Mouse (Mus musculus): ENCODE measurements around the gene Kmt5a. TPM values are rescaled to one million over a fixed set of nuclear protein-coding genes. Genes with fewer than 3 reads are reported as not detected.

Gene Kmt5a
- polyA plus RNA-seq, 1 experiment from 2014 or later = 80.5 TPM

DNA sequence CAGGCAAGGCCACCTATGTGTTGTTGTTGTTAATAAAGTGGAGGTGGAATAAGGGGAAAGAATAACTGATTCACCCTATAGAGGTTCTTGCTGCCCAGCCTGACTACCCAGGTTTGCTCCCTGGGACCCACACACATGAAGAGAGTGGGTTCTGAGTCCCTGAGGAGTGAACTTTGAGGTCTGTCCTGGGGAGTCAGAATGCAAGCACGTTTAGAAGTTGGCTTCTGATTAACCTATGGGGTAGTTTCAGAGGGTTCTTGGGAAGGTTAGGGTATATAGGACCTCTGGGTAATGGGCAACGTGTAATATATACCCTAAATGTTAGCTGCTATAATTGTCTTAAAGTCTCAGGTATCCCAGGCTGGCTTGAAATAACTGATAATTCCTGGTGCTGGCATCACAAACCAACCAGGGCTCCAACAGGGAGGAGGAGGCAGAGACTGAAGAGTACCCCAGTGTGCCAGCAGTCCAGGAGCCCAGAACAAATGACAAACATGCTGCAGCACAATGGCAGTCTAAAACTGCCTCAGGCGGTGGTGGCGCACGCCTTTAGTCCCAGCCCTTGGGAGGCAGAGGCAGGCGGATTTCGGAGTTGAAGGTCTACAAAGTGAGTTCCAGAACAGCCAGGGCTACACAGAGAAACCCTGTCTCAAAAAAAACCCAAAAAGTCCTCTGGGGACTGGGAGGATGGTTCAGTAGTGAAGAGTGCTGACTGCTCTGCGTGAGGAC, 22.7 kb downstream of the Kmt5a start:
- no peak for ATAC-seq
- H3K36me3 ChIP-seq (ENCODE audit: control insufficient read depth, insufficient read depth) = peaks cover 62% of the 10 kb centered on the region
- no peaks in the 10 kb centered on the region for H3K27me3 ChIP-seq (replicated peaks; ENCODE audit: control insufficient read depth, insufficient read depth, low read length)
- no peaks in the 10 kb centered on the region for H3K4me1 ChIP-seq (replicated peaks; ENCODE audit: control insufficient read depth, insufficient read depth, low read length)
- no peak overlapping the region for H3K4me2 ChIP-seq (replicated peaks; ENCODE audit: low read depth)
- H3K9me3 ChIP-seq (ENCODE audit: control insufficient read depth) = no peaks in the 10 kb centered on the region
- no peak overlapping the region for H3K9ac ChIP-seq (ENCODE audit: low read depth, low read length)
- 87% methylated on average over 8 of the region's 8 CpGs for WGBS
- no peak overlapping the region for H3K27ac ChIP-seq (ENCODE audit: low read depth, low read length)
- H3K4me3 ChIP-seq (ENCODE audit: low read depth, low read length) = no peak overlapping the region
- TF ChIP-seq CTCF (IDR thresholded peaks at IDR 0.05; ENCODE audit: low read depth) = no peak

DNA sequence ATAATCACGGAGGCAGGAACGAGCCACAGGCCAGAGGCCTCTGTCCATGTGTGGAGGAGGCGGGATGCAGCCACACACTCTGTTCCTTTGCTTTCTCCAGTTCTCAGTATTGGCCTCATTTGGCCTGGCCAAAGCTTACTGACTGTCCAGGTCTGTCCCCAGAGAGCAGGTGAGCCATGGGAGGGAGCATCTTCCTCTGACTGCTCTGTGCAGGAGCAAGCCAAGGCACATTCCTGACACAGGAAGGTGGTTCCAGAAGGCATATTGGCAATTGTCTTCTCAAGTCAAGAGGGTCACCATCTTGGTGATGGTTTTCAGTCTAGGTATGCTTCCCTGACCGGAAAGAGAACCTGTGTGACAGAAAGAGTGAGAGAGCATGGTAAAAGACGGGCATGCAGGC, 23.7 kb downstream of the Kmt5a start:
- Histone ChIP-seq H3K9ac (ENCODE audit: low read depth, low read length) (no peak overlapping the region), H3K9me3 (ENCODE audit: control insufficient read depth) (no peaks in the 10 kb centered on the region), H3K4me3 (ENCODE audit: low read depth, low read length) (no peak overlapping the region), H3K4me1 (replicated peaks; ENCODE audit: control insufficient read depth, insufficient read depth, low read length) (no peaks in the 10 kb centered on the region), H3K4me2 (replicated peaks; ENCODE audit: low read depth) (no peak overlapping the region), H3K36me3 (ENCODE audit: control insufficient read depth, insufficient read depth) (peaks cover 61% of the 10 kb centered on the region), H3K27ac (ENCODE audit: low read depth, low read length) (no peak overlapping the region), H3K27me3 (replicated peaks; ENCODE audit: control insufficient read depth, insufficient read depth, low read length) (no peaks in the 10 kb centered on the region)
- no peak for ATAC-seq
- WGBS = 88% methylated on average over 5 of the region's 5 CpGs
- TF ChIP-seq CTCF (IDR thresholded peaks at IDR 0.05; ENCODE audit: low read depth) = no peak

DNA sequence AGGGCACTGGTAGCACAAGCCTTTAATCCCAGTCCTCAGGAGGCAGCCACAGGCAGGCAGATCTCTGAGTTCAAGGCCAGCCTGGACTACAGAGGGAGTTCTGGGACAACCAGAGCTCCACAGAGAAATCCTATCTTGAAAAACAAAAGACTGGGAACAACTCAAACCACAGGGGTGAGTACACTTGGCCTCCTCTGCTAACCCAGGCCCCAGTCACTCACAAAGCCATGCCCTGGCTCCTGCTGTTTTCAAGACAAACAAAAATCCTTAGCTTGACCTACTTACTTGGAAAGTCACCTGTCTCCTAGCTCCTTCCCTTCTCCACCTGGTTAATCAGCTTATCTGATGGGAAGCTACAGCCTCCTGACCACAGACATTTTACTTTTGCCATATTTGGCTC, 25.2 kb downstream of the Kmt5a start:
- Histone ChIP-seq H3K27ac (ENCODE audit: low read depth, low read length) (no peak overlapping the region), H3K4me3 (ENCODE audit: low read depth, low read length) (no peak overlapping the region), H3K4me1 (replicated peaks; ENCODE audit: control insufficient read depth, insufficient read depth, low read length) (no peaks in the 10 kb centered on the region), H3K4me2 (replicated peaks; ENCODE audit: low read depth) (no peak overlapping the region), H3K9ac (ENCODE audit: low read depth, low read length) (no peak overlapping the region), H3K36me3 (ENCODE audit: control insufficient read depth, insufficient read depth) (peaks cover 62% of the 10 kb centered on the region), H3K9me3 (ENCODE audit: control insufficient read depth) (no peaks in the 10 kb centered on the region), H3K27me3 (replicated peaks; ENCODE audit: control insufficient read depth, insufficient read depth, low read length) (no peaks in the 10 kb centered on the region)
- no peak for ATAC-seq
- no peak for TF ChIP-seq CTCF (IDR thresholded peaks at IDR 0.05; ENCODE audit: low read depth)

DNA sequence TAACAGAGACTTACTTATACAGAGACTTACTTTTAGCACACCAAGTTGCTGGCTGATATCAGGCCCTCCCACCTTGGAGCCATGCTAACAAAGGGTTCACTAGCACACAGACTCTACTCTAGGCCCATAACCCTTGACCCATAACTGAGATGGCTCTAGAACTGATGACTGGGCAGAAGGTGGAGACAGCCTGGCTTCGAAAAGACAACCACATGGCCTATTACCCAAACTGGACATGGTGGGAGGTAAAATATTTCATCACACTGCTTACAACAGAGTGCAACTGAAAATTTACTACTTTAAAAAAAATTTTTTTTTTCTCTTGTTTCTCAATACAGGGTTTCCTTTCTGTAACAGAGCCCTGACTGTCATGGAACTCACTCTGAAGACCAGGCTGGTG, 28.0 kb downstream of the Kmt5a start:
- no peak for TF ChIP-seq CTCF (IDR thresholded peaks at IDR 0.05; ENCODE audit: low read depth)
- H3K27ac ChIP-seq (ENCODE audit: low read depth, low read length) = no peak overlapping the region
- WGBS = 72% methylated on average over 1 of the region's 1 CpGs

DNA sequence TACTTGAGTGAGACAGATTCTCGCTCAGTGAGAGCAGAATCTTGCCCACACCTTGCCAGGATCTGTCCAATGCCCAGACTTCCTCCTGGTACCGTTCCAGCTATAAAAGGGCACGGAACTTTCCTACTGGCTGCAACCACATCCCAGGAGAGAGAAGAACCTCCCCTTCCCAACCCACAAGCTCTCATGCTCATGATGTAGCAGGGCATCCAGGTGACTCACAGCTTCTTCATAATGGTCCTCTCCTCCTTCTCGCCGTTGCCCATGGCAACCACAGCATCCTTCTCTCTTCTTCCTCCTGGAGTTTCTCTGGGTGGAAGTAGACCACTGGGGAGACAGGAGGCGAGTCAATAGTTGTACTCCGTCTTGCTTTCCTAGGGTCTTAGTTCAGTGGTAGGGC, 28.6 kb downstream of the Kmt5a start:
- Histone ChIP-seq H3K4me3 (ENCODE audit: low read depth, low read length) (no peak overlapping the region), H3K9ac (ENCODE audit: low read depth, low read length) (no peak overlapping the region), H3K27ac (ENCODE audit: low read depth, low read length) (no peak overlapping the region), H3K4me2 (replicated peaks; ENCODE audit: low read depth) (no peak overlapping the region), H3K4me1 (replicated peaks; ENCODE audit: control insufficient read depth, insufficient read depth, low read length) (no peaks in the 10 kb centered on the region), H3K9me3 (ENCODE audit: control insufficient read depth) (no peaks in the 10 kb centered on the region), H3K36me3 (ENCODE audit: control insufficient read depth, insufficient read depth) (peaks cover 48% of the 10 kb centered on the region), H3K27me3 (replicated peaks; ENCODE audit: control insufficient read depth, insufficient read depth, low read length) (no peaks in the 10 kb centered on the region)
- 90% methylated on average over 7 of the region's 7 CpGs for WGBS
- ATAC-seq = no peak
- TF ChIP-seq CTCF (IDR thresholded peaks at IDR 0.05; ENCODE audit: low read depth) = no peak

More for the DNA sequence above, 28.0 kb downstream of the Kmt5a start:
- Histone ChIP-seq H3K36me3 (ENCODE audit: control insufficient read depth, insufficient read depth) (peaks cover 51% of the 10 kb centered on the region), H3K4me3 (ENCODE audit: low read depth, low read length) (no peak overlapping the region), H3K9me3 (ENCODE audit: control insufficient read depth) (no peaks in the 10 kb centered on the region), H3K4me2 (replicated peaks; ENCODE audit: low read depth) (no peak overlapping the region), H3K4me1 (replicated peaks; ENCODE audit: control insufficient read depth, insufficient read depth, low read length) (no peaks in the 10 kb centered on the region), H3K27me3 (replicated peaks; ENCODE audit: control insufficient read depth, insufficient read depth, low read length) (no peaks in the 10 kb centered on the region), H3K9ac (ENCODE audit: low read depth, low read length) (no peak overlapping the region)
- ATAC-seq = no peak

DNA sequence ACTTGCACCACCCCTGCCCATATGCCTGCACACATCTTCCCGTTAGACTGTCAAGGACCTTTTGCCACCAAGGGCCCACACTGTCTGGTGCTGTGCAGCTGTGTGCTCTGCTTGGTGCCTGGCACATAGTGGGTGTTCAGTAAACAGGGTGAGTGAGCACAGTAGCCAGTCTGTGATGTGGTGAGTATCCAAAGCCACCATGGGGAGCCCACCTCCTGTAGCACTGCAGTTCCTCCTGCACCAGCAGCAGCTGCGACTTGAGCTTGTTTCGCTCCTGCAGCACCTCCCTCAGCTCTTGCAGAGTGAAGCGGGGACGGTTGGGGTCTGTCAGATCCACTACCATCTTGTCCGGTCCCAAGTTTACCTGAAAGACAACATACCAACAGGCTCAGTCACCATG, 29.8 kb downstream of the Kmt5a start:
- Histone ChIP-seq H3K9ac (ENCODE audit: low read depth, low read length) (no peak overlapping the region), H3K4me2 (replicated peaks; ENCODE audit: low read depth) (no peak overlapping the region), H3K4me1 (replicated peaks; ENCODE audit: control insufficient read depth, insufficient read depth, low read length) (no peaks in the 10 kb centered on the region), H3K27me3 (replicated peaks; ENCODE audit: control insufficient read depth, insufficient read depth, low read length) (no peaks in the 10 kb centered on the region), H3K4me3 (ENCODE audit: low read depth, low read length) (no peak overlapping the region), H3K36me3 (ENCODE audit: control insufficient read depth, insufficient read depth) (peaks cover 44% of the 10 kb centered on the region), H3K27ac (ENCODE audit: low read depth, low read length) (no peak overlapping the region), H3K9me3 (ENCODE audit: control insufficient read depth) (no peaks in the 10 kb centered on the region)
- 92% methylated on average over 6 of the region's 6 CpGs for WGBS
- no peak for TF ChIP-seq CTCF (IDR thresholded peaks at IDR 0.05; ENCODE audit: low read depth)
- ATAC-seq = no peak

Measured in intestine, postnatal 0 days (tissue).